Mouse (Mus musculus): Measurements from ENCODE around the gene Ccdc130. TPM values are rescaled to one million over a fixed set of nuclear protein-coding genes. Genes with fewer than 3 reads are reported as not detected.

Gene Ccdc130
- polyA plus RNA-seq, 1 experiment from 2014 or later, result 14.9 TPM

GRCm38 (mm10) chr8:84249257-84250170 is 20.7 kb downstream of the Ccdc130 start, which contains the start of gene D8Ertd738e:
D8Ertd738e (minus strand) TSS chr8:84249719.
- ATAC-seq (replicated peaks; ENCODE audit: extremely low read depth, insufficient read depth, low FRiP score), result peak; percentile 91
- H3K9me3 ChIP-seq (replicated peaks; ENCODE audit: control insufficient read depth, low read length), result no peaks in the 10 kb centered on the region
- peak within 1 kb of the TSS; percentile 84 for H3K27ac ChIP-seq (ENCODE audit: low read length)
- peak within 1 kb of the TSS; percentile 71 for H3K4me2 ChIP-seq (ENCODE audit: low read depth, low read length)
- H3K4me1 ChIP-seq (ENCODE audit: control insufficient read depth, insufficient read depth, low read length), result no peaks in the 10 kb centered on the region
- 3% methylated on average over 52 of the region's 52 CpGs for WGBS
- H3K9ac ChIP-seq (ENCODE audit: low read length), result peak within 1 kb of the TSS; percentile 97
- H3K4me3 ChIP-seq (ENCODE audit: low read length), result peak within 1 kb of the TSS; percentile 93
- H3K36me3 ChIP-seq (ENCODE audit: control insufficient read depth, insufficient read depth), result peaks cover 47% of the 10 kb centered on the region
- no peaks in the 10 kb centered on the region for H3K27me3 ChIP-seq (ENCODE audit: control insufficient read depth, insufficient read depth, low read length)

- Histone ChIP-seq H3K27ac (ENCODE audit: low read length) (peak overlapping the region; percentile 59), H3K4me1 (ENCODE audit: control insufficient read depth, insufficient read depth, low read length) (peaks cover 21% of the 10 kb centered on the region), H3K27me3 (ENCODE audit: control insufficient read depth, insufficient read depth, low read length) (no peaks in the 10 kb centered on the region), H3K9me3 (replicated peaks; ENCODE audit: control insufficient read depth, low read length) (no peaks in the 10 kb centered on the region), H3K4me3 (ENCODE audit: low read length) (no peak overlapping the region), H3K36me3 (ENCODE audit: control insufficient read depth, insufficient read depth) (peaks cover 27% of the 10 kb centered on the region), H3K9ac (ENCODE audit: low read length) (no peak overlapping the region), H3K4me2 (ENCODE audit: low read depth, low read length) (no peak overlapping the region)
- 32% methylated on average over 2 of the region's 2 CpGs for WGBS
- no peak for ATAC-seq (replicated peaks; ENCODE audit: extremely low read depth, insufficient read depth, low FRiP score)
These were observed 28.4 kb downstream of the Ccdc130 start for GRCm38 (mm10) chr8:84241821-84242220.

GRCm38 (mm10) chr8:84241167-84241566 is 29.0 kb downstream of the Ccdc130 start:
- Histone ChIP-seq H3K9me3 (replicated peaks; ENCODE audit: control insufficient read depth, low read length) (no peaks in the 10 kb centered on the region), H3K27ac (ENCODE audit: low read length) (peak overlapping the region; percentile 59), H3K4me1 (ENCODE audit: control insufficient read depth, insufficient read depth, low read length) (peaks cover 22% of the 10 kb centered on the region), H3K27me3 (ENCODE audit: control insufficient read depth, insufficient read depth, low read length) (no peaks in the 10 kb centered on the region), H3K9ac (ENCODE audit: low read length) (peak overlapping the region; percentile 30; the same call in 1 of the 2 replicates), H3K4me2 (ENCODE audit: low read depth, low read length) (no peak overlapping the region), H3K4me3 (ENCODE audit: low read length) (no peak overlapping the region), H3K36me3 (ENCODE audit: control insufficient read depth, insufficient read depth) (peaks cover 21% of the 10 kb centered on the region)
- WGBS, result 36% methylated on average over 6 of the region's 6 CpGs
- no peak for ATAC-seq (replicated peaks; ENCODE audit: extremely low read depth, insufficient read depth, low FRiP score)

GRCm38 (mm10) chr8:84237542-84238229 is 32.5 kb downstream of the Ccdc130 start:
- Histone ChIP-seq H3K4me3 (ENCODE audit: low read length) (peak overlapping the region; percentile 89), H3K27me3 (ENCODE audit: control insufficient read depth, insufficient read depth, low read length) (no peaks in the 10 kb centered on the region), H3K9me3 (replicated peaks; ENCODE audit: control insufficient read depth, low read length) (no peaks in the 10 kb centered on the region), H3K27ac (ENCODE audit: low read length) (peak overlapping the region; percentile 74), H3K4me1 (ENCODE audit: control insufficient read depth, insufficient read depth, low read length) (peaks cover 30% of the 10 kb centered on the region), H3K9ac (ENCODE audit: low read length) (peak overlapping the region; percentile 75), H3K36me3 (ENCODE audit: control insufficient read depth, insufficient read depth) (no peaks in the 10 kb centered on the region), H3K4me2 (ENCODE audit: low read depth, low read length) (peak overlapping the region; percentile 85)
- no peak for ATAC-seq (replicated peaks; ENCODE audit: extremely low read depth, insufficient read depth, low FRiP score)
- 12% methylated on average over 19 of the region's 19 CpGs for WGBS

DNA sequence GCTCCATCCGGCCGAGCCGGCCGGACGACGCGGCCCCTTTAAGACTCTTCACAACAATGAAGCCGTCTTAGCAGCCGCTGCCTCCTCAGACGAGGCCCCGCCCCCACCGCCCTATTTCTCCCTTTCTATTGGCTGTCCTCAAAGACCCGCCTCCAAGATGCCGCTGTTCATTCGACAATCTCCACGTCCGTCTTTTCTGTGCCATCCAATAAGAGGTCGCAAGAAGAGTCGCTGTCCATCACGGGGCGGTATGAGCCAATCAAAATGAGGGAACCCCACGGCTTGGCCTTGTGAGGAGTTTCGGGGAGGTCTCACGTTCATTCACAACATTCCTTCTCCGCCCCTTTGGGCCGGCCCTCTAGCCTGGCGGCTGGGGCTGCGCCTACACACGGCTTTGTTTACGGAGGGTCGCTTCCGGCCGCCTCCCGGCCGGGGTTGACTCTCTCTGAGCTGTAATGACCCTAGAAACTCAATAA is 33.1 kb downstream of the Ccdc130 start, which contains the start of gene Zswim4:
Zswim4 (minus strand) TSS at position 58 of the 476 bp plus-strand sequence.
- Histone ChIP-seq H3K4me2 (ENCODE audit: low read depth, low read length) (peak within 1 kb of the TSS; percentile 85), H3K9ac (ENCODE audit: low read length) (peak within 1 kb of the TSS; percentile 97), H3K27ac (ENCODE audit: low read length) (peak within 1 kb of the TSS; percentile 74), H3K4me1 (ENCODE audit: control insufficient read depth, insufficient read depth, low read length) (peaks cover 27% of the 10 kb centered on the region), H3K36me3 (ENCODE audit: control insufficient read depth, insufficient read depth) (no peaks in the 10 kb centered on the region), H3K4me3 (ENCODE audit: low read length) (peak within 1 kb of the TSS; percentile 89), H3K27me3 (ENCODE audit: control insufficient read depth, insufficient read depth, low read length) (no peaks in the 10 kb centered on the region), H3K9me3 (replicated peaks; ENCODE audit: control insufficient read depth, low read length) (no peaks in the 10 kb centered on the region)
- ATAC-seq (replicated peaks; ENCODE audit: extremely low read depth, insufficient read depth, low FRiP score), result peak; percentile 97
- WGBS, result under 1% methylated on average over 35 of the region's 35 CpGs

- no peaks in the 10 kb centered on the region for H3K27me3 ChIP-seq (ENCODE audit: control insufficient read depth, insufficient read depth, low read length)
- H3K4me3 ChIP-seq (ENCODE audit: low read length), result peak overlapping the region; percentile 89
- H3K9me3 ChIP-seq (replicated peaks; ENCODE audit: control insufficient read depth, low read length), result no peaks in the 10 kb centered on the region
- WGBS, result under 1% methylated on average over 30 of the region's 30 CpGs
- H3K36me3 ChIP-seq (ENCODE audit: control insufficient read depth, insufficient read depth), result no peaks in the 10 kb centered on the region
- peak overlapping the region; percentile 76 for H3K4me2 ChIP-seq (ENCODE audit: low read depth, low read length)
- peak overlapping the region; percentile 68 for H3K27ac ChIP-seq (ENCODE audit: low read length)
- H3K4me1 ChIP-seq (ENCODE audit: control insufficient read depth, insufficient read depth, low read length), result peaks cover 22% of the 10 kb centered on the region
- peak; percentile 4; the same call in 1 of the 2 replicates for ATAC-seq (replicated peaks; ENCODE audit: extremely low read depth, insufficient read depth, low FRiP score)
- peak overlapping the region; percentile 97 for H3K9ac ChIP-seq (ENCODE audit: low read length)
These were observed 33.7 kb downstream of the Ccdc130 start for GRCm38 (mm10) chr8:84236410-84236997.

GRCm38 (mm10) chr8:84235746-84236409 is 34.3 kb downstream of the Ccdc130 start:
- Histone ChIP-seq H3K4me3 (ENCODE audit: low read length) (peak overlapping the region; percentile 89), H3K4me1 (ENCODE audit: control insufficient read depth, insufficient read depth, low read length) (peaks cover 17% of the 10 kb centered on the region), H3K9me3 (replicated peaks; ENCODE audit: control insufficient read depth, low read length) (no peaks in the 10 kb centered on the region), H3K4me2 (ENCODE audit: low read depth, low read length) (peak overlapping the region; percentile 76), H3K36me3 (ENCODE audit: control insufficient read depth, insufficient read depth) (no peaks in the 10 kb centered on the region; the same call in 1 of the 2 replicates), H3K9ac (ENCODE audit: low read length) (peak overlapping the region; percentile 97), H3K27ac (ENCODE audit: low read length) (peak overlapping the region; percentile 68), H3K27me3 (ENCODE audit: control insufficient read depth, insufficient read depth, low read length) (no peaks in the 10 kb centered on the region)
- no peak for ATAC-seq (replicated peaks; ENCODE audit: extremely low read depth, insufficient read depth, low FRiP score)
- WGBS, result 26% methylated on average over 10 of the region's 10 CpGs

- no peaks in the 10 kb centered on the region for H3K27me3 ChIP-seq (ENCODE audit: control insufficient read depth, insufficient read depth, low read length)
- no peak overlapping the region for H3K4me2 ChIP-seq (ENCODE audit: low read depth, low read length)
- no peak overlapping the region for H3K4me3 ChIP-seq (ENCODE audit: low read length)
- peaks cover 14% of the 10 kb centered on the region for H3K4me1 ChIP-seq (ENCODE audit: control insufficient read depth, insufficient read depth, low read length)
- ATAC-seq (replicated peaks; ENCODE audit: extremely low read depth, insufficient read depth, low FRiP score), result no peak
- H3K27ac ChIP-seq (ENCODE audit: low read length), result no peak overlapping the region
- H3K9me3 ChIP-seq (replicated peaks; ENCODE audit: control insufficient read depth, low read length), result no peaks in the 10 kb centered on the region
- 84% methylated on average over 2 of the region's 2 CpGs for WGBS
- no peak overlapping the region for H3K9ac ChIP-seq (ENCODE audit: low read length)
- peaks cover 17% of the 10 kb centered on the region for H3K36me3 ChIP-seq (ENCODE audit: control insufficient read depth, insufficient read depth)
These were observed 37.1 kb downstream of the Ccdc130 start for GRCm38 (mm10) chr8:84233055-84233454.
